Mouse (Mus musculus): Measurements from ENCODE around the gene Pdlim5.

Pdlim5 gene

DNA sequence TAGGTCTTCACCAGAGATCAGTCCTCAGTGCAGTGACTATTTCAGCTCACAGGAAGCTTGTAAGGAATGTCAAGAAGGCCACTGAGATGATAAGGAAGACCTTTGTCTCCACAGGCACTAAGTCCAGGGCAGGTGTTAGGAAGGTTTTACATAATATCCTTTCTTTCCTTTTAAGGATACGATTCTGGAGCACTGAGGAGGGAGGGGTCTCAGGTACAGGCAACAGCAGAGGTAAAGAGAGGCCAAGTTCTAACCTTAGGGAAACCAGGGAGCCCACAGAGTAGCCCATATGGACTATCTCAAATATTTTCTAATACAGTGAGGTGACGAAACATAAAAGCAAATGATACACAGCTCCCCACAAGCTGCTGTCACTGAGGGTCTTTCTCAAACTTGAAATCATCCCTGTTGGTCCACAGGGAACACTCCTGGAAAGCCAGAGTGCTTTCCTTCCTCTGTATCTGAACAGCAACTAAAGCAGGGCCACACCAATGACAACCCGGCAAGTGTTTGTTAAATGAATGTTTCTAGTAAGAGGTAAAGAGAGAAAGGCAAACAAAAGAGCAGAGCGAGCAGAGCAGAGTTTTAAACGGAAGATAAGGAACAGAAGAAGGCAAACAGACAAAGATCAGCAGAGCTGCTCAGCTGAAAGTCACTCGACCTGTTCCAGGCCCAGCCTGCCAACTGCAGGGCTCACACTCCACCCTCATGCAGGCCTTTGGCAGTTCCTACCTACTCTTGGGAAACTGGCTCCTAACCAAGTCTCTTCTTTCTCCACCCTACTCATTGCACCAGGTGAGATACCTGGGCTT is 55.9 kb downstream of the Pdlim5 start:
- DNase-seq (ENCODE audit: low spot score in 2 of 2) = peak in 1 of 2 experiments; percentile 53

DNA sequence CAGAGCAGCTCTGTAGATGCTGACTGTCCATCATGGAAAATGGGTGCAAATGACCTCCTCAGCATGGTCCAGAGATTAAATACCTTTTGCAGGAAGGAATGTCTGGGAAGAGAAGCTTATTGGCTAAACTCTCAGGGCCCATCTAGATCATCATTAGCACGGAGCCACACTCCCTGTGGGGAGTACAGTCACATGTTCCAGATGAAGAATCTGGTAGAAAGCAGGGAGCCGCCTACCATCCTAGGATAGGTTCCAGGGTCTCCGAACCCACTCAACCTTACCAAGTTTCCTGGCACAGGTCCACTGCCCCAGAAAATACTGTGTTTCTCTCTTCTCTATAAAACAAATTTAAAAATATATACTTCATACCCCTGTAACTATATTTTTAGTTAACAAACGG is 57.4 kb downstream of the Pdlim5 start:
- no peak for DNase-seq (ENCODE audit: low spot score in 2 of 2)

DNA sequence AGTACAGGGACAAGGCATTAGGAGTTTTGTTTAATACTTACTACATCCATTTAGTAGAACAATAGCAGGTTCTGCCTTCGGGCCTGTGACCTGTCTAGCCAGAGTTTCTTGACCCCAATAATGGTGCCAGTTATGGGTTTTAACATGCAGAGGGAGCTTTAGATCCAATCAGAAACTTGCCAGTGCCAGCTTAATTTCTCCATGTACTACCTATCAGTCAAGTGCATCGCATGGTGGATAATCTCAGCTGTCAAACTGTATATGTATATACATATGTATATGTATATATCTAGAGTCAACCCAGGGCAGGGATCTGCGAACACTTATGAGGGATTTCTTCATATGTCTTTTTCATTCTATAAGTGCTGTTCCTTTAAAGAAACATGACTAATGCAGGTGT is 61.0 kb downstream of the Pdlim5 start:
- DNase-seq (ENCODE audit: low spot score in 2 of 2) = no peak

DNA sequence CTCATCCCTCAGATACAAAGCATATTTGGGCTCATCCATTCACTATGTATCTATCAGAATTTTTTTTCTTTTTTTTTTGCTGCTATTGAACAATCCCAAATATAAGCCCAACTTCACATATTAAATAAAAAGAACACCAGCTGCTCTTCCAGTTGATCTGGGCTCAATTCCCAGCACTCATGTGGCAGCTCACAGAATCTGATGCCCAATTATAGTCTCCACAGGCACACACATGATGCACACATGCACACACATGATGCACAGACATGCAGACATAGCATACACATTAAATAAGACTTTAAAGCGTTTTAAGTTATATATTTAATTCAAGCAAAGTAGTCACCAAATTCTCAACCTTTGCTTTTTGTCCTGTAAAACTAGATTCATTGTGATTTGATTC is 62.0 kb downstream of the Pdlim5 start:
- no peak for DNase-seq (ENCODE audit: low spot score in 2 of 2)

DNA sequence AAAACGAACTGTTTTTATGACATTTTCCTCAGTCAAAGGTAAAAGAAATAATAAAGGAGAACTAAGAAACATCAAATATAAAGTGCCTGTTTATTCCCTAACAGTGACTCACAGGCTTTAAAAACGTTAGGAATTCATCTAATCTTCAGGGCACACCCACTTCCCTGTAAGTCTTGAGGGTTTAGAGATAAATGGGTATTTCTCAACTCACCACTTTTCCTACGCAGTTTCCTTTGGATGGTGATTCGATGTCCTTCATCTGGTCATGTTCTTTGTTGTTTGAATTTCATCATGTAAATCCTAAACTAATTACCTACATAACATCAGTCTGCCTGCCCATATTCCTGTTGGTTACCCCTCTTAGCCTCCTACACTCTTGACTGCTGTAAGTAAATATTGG is 62.8 kb downstream of the Pdlim5 start:
- no peak for DNase-seq (ENCODE audit: low spot score in 2 of 2)

DNA sequence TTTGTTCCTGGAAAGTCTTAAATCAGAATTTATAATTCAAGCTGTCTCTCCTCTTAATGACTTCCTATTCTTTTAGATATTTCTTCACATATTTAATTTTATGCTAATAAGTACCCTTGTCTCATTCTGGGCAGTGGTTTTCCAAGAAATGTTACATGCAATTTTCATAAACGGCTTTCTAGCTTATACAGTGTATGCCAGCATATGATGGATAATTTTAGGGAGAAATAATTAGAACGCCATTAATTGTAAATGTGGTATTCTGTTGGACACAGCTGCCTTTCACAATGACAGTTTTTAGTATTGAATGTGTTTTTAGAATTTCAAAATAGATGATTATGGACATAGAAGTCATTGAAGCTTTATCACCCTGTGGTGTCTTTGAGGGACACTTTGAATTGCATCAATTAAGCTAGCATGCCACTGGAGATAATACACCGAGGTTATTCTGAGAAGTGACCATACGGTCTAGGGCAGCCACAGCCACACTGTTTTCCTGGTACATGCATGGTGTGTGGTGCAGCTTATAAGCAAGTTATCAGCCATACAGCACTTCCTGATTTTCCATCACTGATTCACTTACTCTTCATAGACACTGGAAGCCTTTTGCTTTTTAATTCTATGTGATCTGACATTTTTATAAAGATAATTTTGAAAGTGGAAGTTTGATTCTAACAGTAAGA is 63.5 kb downstream of the Pdlim5 start:
- DNase-seq (ENCODE audit: low spot score in 2 of 2) = no peak

DNA sequence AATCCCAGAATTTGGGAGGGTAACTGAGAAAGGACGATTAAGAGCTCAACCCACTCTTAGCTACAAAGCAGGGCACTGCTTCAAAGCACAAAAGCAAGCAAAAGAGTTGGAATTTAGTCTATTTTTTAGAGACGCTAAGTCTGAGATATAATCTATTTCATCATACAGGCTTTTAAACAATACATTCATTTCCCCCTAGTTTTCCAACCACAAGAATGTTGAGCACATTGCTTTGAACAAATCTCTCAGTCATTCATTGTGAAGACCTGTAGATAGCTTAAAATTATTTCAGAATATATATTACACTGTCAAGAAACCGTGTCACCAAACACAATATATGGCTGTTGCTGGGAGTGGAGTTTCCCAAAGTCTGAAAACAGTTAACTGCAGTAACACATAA is 65.1 kb downstream of the Pdlim5 start:
- DNase-seq (ENCODE audit: low spot score in 2 of 2) = no peak

DNA sequence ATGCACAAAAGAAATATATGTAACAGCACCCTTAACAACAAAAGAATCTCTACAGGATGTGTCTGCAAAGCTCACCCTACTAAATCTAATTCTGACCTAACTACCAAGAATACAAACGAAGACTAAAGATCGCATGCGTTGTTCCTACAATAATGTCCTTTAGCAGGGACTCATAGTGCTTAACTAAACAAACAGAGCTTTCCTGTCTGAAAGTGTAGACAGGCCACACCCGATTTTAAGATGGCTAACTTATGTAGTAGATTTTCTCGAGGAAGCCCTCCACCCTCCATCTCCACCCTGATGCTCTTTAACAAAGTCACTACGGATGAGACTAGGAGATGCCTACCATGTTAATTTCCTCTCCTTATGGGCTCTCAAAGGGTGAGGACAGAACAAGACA is 71.9 kb downstream of the Pdlim5 start:
- no peak for DNase-seq (ENCODE audit: low spot score in 2 of 2)

DNA sequence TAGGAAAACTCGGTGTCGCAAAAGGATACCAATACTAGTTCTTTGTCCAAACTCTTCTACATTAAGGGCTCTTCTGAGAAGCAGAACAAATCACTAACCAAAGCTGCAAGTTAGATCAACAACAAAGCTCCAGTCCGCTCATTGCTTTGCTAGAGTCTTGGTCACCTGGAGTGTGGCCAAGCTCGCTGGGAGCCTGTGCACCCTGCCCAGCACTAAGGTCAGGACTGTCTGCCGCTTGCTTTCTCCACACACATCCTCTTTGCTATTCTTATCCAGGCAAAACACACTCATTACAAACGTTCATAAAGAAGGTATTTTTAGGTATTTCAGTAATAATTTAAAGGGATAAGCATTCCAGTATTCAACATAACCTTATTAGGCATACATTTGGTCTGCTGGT is 73.6 kb downstream of the Pdlim5 start:
- DNase-seq (ENCODE audit: low spot score in 2 of 2) = peak; percentile 65 to 75

DNA sequence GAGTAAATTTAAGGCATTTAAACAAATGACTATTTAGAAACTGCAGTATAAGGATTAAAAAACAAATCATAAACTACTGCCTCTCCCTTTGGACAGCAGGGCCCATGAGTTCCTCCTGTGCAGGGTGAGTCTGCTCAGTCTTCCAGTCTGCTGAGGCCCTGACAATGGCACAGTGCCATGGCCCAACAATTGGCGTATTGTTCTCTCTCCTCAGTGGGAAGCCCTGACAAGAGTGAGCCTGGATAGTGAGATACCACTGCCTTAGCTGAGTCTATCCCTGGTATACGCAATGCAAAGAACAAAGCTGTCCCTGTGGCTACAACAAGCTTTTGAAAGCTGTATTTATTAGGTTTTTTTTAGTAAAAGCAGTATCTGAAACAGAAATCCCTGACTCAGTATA is 77.3 kb downstream of the Pdlim5 start:
- DNase-seq (ENCODE audit: low spot score in 2 of 2) = peak; percentile 77 to 82

DNA sequence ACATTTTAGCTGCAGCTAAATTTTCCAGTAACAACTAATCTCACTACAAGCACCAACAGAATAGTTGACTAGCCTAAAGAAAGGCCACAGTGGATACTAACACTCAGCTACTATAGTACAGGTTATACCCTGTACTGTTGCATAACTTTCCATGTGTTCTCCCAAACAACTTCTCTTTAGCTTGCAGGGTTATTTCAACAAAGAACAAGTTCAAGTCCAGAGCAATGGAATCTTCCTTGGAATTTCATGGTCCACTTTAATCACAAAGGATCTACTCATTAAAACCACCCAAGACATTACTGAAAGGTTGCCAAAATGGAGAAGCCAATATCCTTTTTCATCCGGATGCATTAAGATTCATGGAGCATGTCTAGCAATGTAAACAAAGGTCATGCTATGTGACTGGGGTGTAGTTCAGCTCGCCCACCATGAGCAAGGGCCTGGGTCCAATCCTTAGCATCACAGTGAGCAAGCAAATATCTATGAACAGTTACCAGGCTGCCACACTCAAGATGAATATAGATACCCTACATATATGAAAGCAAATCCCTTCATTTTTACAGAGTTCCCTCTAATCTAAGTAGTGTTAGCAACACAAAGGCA is 79.3 kb downstream of the Pdlim5 start:
- no peak for DNase-seq (ENCODE audit: low spot score in 2 of 2)

DNA sequence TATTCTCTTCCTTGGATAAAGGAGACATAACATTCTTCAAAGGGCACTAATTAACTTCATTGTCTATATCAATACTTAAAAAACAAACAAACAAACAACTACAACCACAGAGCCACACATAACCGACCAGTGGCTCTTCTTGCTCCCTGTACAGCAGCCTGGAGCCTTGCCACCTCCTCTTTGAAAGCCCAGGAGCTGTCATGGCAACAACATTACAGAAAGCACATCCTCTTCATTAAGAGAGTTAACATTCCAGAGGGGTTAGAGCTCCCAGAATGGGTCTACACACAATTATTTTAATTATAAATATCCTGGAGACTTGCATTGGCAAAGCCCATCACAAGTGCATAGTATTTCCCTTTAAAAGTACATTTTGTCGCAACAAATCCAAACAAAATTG is 84.4 kb downstream of the Pdlim5 start:
- DNase-seq (ENCODE audit: low spot score in 2 of 2) = no peak

DNA sequence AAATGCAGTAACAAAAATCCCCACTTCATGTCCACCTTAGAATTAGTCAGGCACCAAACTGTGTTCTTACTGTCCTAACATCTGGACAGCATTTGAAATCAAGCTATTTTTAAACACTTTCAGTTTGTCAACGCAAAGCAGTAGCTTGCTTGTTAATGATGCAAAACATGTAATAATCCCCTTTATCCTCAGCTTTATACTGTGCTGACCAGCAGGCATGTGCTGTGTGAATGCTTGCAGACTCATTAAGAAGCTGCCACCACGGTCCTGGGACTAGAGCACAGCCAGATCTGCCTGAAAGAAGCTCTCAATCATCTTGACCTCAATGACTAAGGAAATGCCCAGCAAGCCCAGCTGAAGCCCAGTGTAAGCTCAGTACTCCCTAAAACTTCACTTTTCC is 85.0 kb downstream of the Pdlim5 start:
- DNase-seq (ENCODE audit: low spot score in 2 of 2) = no peak

DNA sequence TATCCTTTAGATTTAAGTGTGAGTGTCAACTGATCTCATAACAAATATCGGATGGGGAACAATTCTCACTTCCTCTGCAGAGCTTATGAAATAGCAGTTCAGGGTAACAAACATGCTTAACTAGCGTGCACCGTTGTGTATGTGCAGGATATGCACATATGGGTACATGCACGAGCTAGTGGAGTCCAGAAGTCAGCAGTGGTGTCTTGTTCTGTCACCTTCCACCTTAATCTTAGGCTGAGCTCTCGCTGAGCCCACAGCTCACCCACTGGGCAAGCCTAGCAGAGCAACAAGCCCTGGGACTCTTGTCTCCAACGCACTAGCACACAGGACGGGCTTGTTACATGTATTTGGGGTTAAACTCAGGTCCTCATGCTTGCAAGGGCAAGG is 100.2 kb downstream of the Pdlim5 start:
- DNase-seq (ENCODE audit: low spot score in 2 of 2) = no peak

DNA sequence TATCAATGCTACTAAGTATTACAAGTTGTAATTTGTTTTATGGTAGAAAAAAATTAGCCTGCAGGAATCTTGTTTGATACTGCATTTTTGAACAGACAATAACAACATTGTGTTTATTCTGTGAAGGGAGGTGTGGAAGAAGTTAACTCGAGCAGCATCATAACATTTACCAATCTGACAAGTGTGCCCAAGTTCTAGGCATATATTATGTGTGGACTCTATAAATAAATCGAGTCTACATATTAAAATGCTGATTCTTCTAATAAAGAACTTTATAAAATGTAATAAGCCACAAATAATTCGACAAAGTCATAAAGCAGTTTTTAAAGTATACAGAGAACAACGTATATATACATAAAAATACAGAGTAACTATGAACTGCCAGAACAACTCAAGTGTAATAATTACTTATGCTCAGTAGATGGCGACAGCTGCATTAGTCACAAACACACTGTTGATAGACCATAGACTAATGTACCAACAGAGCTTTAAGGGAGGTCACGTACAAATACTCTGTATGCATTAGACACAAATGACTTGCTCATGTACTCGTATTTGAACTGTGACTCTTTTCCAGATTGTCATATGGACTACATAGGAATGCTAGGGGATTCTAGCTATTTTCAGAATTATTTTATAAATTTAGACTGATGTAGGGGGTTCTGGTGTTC is 100.7 kb downstream of the Pdlim5 start:
- DNase-seq (ENCODE audit: low spot score in 2 of 2) = peak; percentile 37 to 54

DNA sequence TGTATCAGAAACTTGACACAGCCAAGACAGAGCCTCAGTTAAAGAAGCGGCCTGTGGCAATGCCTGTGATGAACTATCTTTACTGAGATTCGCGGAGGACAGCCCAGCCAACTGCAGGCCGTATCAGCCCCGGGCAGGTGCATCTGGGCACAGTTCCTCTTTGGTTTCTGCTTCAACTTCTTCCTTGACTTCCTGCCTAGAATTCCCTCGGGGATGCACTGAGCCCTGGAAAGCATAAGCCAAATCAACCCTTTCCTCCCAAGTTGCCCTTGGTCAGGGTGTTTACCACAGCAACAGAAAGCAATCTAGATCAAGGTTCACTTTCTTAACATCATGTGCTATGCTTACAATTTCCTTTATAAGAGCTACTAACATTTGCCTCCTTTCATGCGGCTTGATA is 101.9 kb downstream of the Pdlim5 start:
- no peak for DNase-seq (ENCODE audit: low spot score in 2 of 2)

DNA sequence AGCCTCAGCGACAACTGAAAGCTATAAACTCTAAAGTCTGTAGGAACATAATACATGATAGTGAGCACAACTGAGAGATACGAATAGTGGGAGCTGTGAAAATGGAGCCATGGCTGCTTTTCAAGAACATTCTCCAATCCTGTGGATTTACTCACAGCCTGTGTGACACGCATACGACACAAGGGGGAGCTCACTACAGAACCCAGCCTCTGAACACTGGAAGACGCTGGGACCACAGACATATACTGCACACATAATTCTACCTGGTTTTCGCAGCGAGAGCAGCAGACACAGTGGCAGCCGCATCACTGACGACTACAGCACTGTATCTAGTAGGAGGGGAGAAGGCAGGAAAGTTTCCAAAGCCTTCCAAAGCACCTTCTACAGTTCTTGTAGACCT is 112.8 kb downstream of the Pdlim5 start:
- peak; percentile 30 to 36 for DNase-seq (ENCODE audit: low spot score in 2 of 2)

DNA sequence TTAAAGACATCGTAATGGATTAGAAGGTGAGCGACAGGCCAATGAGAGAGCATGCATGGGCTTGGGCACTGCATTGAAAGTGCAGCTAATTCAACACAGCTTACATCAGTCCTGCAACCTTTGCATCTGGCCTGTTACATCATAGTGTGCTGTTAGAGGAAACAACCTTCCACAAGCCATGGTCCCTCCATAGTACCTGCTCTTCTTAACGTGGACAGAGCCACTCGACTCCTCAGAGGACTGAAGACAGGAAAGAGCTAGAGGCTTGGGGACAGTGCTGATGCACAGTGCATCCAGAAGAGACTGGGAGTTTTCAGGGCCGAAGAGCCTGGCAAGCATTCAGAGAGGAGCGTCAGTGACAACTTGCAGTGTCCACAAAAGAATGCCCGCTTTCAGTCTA is 113.8 kb downstream of the Pdlim5 start:
- no peak for DNase-seq (ENCODE audit: low spot score in 2 of 2)

DNA sequence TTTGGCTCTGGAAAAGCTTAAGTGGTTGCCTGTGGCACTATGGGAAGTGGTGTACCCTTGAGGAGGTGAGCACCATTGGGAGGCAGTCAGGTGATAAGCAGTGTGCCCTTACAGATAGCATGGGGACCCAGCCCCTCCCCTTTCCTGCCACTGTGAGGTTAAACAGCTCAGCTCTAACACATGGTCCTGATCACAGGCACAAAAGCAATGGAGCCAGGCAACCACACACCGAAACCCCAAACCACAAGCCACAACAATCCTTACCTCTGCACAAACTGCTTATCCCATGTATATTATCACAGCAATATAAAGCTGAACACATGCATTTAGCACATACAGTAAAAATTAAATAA is 114.4 kb downstream of the Pdlim5 start:
- no peak for DNase-seq (ENCODE audit: low spot score in 2 of 2)

DNA sequence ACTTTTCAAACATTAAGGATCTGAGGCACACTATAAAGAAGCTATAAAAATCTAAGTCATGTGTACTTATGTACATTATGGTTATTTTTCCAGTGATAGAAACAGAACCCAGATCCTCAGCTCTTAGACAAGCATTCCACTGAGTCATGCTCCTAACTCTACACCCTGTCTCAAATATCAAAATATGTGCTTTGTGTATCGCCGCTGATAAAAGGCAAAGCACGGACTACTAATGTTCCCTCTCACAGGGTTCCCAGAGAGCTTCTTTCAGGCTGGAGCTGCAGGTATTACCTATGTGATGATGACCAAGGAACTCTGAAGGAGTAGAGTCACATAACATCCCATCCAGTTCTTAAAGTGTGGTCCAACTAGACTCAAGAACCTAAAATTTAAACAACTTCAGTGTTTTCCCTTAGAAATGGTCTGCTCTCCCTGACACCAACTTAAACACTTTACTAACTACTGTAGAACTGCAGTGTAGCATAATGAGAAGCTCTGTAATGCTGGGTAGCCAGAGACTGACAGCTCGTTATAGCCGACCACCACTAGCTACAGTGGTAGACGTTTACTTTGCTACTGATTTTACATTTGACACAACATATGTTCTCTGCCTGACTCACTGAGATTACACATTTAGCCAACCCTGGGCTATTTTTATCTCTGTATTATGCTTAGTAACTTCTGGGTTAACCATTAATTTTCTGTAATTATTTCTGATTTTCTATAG is 115.0 kb downstream of the Pdlim5 start:
- DNase-seq (ENCODE audit: low spot score in 2 of 2) = no peak

DNA sequence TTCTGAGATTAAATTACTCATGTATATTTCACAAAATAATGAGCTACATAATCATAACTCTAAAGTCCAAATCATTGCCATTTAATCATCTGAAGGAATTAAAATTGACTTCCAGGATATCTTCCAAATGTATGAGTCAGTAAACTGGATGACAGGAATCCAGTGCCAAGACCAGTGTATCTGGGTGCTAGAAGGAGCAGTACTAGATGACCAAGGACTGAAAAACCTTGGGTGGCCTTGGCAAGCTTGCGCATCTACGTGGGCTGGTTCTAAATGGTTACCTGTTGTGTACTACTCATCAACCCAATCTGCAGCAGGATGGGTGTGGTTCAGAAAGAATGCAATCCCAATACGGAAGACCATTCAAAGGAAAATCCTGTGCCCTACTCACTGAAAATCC is 116.5 kb downstream of the Pdlim5 start:
- no peak for DNase-seq (ENCODE audit: low spot score in 2 of 2)

DNA sequence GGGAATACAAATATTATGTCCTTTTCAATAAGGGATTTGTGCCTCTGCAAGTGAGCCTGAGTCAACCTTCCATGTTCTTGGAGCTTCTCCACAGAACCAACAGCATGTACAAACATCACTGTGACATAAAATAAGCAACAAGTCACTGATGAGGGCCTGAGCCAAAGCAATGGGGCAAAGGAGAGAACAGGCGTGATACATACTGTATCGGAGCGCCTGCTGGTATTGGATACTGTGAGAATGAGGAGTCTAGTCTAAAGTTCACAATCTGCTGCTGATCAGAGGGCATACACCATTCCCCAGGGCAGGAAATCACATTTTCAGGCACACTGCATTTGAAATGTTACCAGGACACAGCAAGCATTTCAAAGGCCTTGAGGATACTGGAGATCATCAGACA is 119.0 kb downstream of the Pdlim5 start:
- no peak for DNase-seq (ENCODE audit: low spot score in 2 of 2)
